Mouse (Mus musculus) hindbrain, embryonic 15.5 days (tissue): ENCODE measurements around the gene St8sia1. TPM values are rescaled to one million over a fixed set of nuclear protein-coding genes. Genes with fewer than 3 reads are reported as not detected.
"Not testable (repeated sequence)": the region's sequence is repeated elsewhere in the genome, so short reads cannot be mapped to it uniquely, and the experiment has no call there.

Experiments
- ATAC-seq: fragments of 200-750 bp; cut with Nextera tagmentation; 2 replicates; pipeline ENCODE4 v1.8.0; 2017; ENCODE audit warnings: low read depth, moderate number of reproducible peaks, moderate TSS enrichment; ENCODE audit not compliant: low FRiP score
- H3K27ac ChIP-seq: fragments of 300-500 bp; sonication (generic); replicated peaks from 2 replicates; pipeline ENCODE4 v1.5.1; 2015; ENCODE audit warnings: mild to moderate bottlenecking, inconsistent platforms
- H3K27me3 ChIP-seq: fragments of 300-500 bp; sonication (generic); 2 replicates; pipeline ENCODE4 v1.6.1; 2015; ENCODE audit warnings: control low read depth, inconsistent platforms
- H3K36me3 ChIP-seq: fragments of 300-500 bp; sonication (generic); 2 replicates; pipeline ENCODE4 v1.6.1; 2015; ENCODE audit warnings: control low read depth, inconsistent platforms
- H3K4me1 ChIP-seq: fragments of 300-500 bp; sonication (generic); replicated peaks from 2 replicates; pipeline ENCODE4 v1.6.1; 2015; ENCODE audit warnings: control low read depth, inconsistent platforms
- H3K4me2 ChIP-seq: fragments of 300-500 bp; sonication (generic); 2 replicates; pipeline ENCODE4 v1.6.1; 2015; ENCODE audit warnings: moderate library complexity, mild to moderate bottlenecking, inconsistent platforms
- H3K4me3 ChIP-seq: fragments of 300-500 bp; sonication (generic); 2 replicates; pipeline ENCODE4 v1.5.1; 2015; ENCODE audit warnings: mild to moderate bottlenecking, inconsistent platforms
- H3K9ac ChIP-seq: fragments of 300-500 bp; sonication (generic); 2 replicates; pipeline ENCODE4 v1.6.1; 2015; ENCODE audit warnings: inconsistent platforms
- H3K9me3 ChIP-seq: fragments of 300-500 bp; sonication (generic); 2 replicates; pipeline ENCODE4 v1.6.1; 2016; ENCODE audit warnings: control low read depth, inconsistent platforms
- WGBS: fragments of 180-500 bp; shearing (Covaris S2); methylation state at CpG from one replicate; pipeline ENCODE4 v1.1.7; 2015; 5-methylcytosine and 5-hydroxymethylcytosine counted together
- polyA plus RNA-seq: library from polyadenylated mRNA; unstranded; fragments of >200 nt; fragmentation: Nextera tagmentation; extraction: Ambion mirVana; gene quantifications from 2 replicates; pipeline ENCODE4 v1.2.1, GENCODE M21; 2015

St8sia1 gene
- polyA plus RNA-seq = 7.0 and 7.8 TPM in 2 replicates

DNA sequence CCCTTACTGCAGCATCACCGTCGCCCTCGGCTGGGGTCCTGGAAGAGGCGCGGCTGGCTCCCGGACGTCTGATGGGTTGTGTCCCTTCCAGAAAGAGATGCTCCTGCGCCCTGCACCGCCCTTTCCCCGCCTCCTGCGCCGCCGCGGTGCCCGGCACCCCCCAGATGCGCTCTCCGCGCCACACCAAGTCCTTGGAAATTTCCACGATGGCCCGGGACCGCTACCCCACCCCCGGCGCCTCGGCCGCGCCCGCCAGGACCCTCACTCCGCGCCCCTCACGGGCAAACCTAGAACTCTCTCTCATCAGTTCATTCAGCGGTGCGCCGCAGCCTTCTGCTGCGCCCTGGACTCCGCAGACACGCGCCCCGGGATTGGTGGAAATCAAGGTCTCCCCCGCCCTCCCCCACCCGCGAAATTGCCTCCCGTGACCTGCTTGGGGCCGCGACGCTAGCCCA is at the start of gene St8sia1:
TSS of gene St8sia1 (minus strand) at position 377 of the 455 bp plus-strand sequence.
- H3K27me3 ChIP-seq = no peaks in the 10 kb centered on the region
- no peaks in the 10 kb centered on the region for H3K9me3 ChIP-seq
- peak within 1 kb of the TSS; percentile 88 for H3K4me3 ChIP-seq
- H3K27ac ChIP-seq = peak within 1 kb of the TSS; percentile 98
- peak; percentile 73 for ATAC-seq
- H3K4me2 ChIP-seq = peak within 1 kb of the TSS; percentile 73
- H3K36me3 ChIP-seq = no peaks in the 10 kb centered on the region
- H3K9ac ChIP-seq = peak within 1 kb of the TSS; percentile 94
- WGBS = under 1% methylated on average over 44 of the region's 45 CpGs
- H3K4me1 ChIP-seq = peaks cover 41% of the 10 kb centered on the region

DNA sequence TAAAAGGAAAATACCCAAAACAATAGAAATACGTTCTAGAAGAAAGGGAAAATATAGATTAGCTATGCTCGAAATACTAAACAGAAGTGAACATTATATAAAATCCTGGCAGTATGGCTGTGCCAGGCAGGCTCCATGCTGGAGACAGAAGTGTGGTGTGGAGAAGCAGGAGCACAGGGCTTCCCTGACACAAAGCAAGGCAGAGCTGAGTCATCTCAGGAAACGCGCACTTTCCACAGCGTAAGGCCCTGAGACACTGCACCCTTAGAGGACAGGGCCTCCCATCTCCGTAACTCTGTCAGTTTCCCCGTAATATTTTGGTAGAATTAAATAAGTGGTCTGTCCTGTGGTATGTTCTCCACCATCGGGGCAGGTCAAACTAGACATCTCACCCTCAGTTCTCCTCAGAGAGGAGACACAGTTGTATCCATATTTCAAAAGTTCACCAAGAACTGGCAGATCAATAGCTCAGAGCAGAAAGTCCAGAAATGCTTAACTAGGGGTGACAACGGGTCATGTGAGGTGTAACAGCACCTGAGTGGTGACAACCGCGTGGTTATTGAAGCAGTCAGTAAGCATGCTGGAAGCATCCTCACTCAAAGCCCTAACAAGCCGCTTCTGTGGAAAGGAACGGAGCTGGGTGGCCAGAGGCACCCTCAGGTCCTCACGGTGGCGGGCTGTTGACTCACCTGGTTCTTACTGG is 48.4 kb upstream of the St8sia1 start:
- no peak for ATAC-seq
- Histone ChIP-seq H3K27ac (no peak overlapping the region), H3K36me3 (peaks cover 50% of the 10 kb centered on the region), H3K4me2 (no peak overlapping the region), H3K9ac (no peak overlapping the region), H3K4me3 (no peak overlapping the region), H3K27me3 (no peaks in the 10 kb centered on the region), H3K9me3 (no peaks in the 10 kb centered on the region), H3K4me1 (no peaks in the 10 kb centered on the region)
- WGBS = 96% methylated on average over 15 of the region's 15 CpGs

DNA sequence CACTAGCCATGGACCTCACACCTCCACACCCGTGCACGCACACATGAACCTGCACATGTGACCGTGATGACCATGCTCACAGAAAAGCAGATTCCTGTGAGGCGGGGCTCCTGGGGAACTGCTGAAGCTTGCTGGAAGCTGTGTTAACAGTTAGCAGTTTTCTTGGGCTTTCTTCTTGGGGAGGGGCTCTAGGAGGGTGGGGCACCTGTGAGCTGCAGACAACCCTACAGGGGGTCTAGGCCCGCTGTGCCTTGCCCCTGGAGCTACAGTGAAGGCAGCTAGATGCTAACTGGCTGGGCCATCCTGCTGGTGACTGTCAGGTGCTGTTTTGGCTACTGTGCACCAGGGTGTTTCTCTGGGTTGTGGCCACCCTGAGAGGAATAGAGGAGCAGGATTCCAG is 44.6 kb upstream of the St8sia1 start:
- Histone ChIP-seq H3K9ac (no peak overlapping the region), H3K4me3 (no peak overlapping the region), H3K4me1 (no peaks in the 10 kb centered on the region), H3K36me3 (peaks cover 41% of the 10 kb centered on the region), H3K9me3 (no peaks in the 10 kb centered on the region), H3K4me2 (no peak overlapping the region), H3K27ac (no peak overlapping the region), H3K27me3 (no peaks in the 10 kb centered on the region)
- WGBS = 86% methylated on average over 5 of the region's 5 CpGs
- ATAC-seq = no peak

DNA sequence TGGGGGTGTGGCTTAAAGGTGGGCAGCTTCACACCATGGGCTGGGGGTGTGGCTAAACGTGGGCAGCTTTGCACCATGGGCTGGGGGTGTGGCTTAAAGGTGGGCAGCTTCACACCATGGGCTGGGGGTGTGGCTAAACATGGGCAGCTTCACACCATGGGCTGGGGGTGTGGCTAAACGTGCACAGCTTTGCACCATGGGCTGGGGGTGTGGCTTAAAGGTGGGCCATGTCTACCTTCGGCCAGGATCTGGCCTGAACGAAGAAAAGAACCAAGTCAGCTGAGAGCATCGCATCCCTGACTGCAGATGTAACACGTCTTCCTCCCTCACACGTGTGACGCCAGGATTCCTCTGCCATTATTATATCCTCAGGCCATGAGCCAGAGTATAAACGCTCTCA is 41.0 kb upstream of the St8sia1 start:
- H3K27me3 ChIP-seq, H3K4me3 ChIP-seq, ATAC-seq, H3K4me1 ChIP-seq, H3K9me3 ChIP-seq, H3K4me2 ChIP-seq, H3K9ac ChIP-seq, H3K27ac ChIP-seq: not testable (repeated sequence)
- 89% methylated on average over 9 of the region's 9 CpGs for WGBS
- H3K36me3 ChIP-seq = peaks cover 12% of the 10 kb centered on the region; the same call in 1 of the 2 replicates

DNA sequence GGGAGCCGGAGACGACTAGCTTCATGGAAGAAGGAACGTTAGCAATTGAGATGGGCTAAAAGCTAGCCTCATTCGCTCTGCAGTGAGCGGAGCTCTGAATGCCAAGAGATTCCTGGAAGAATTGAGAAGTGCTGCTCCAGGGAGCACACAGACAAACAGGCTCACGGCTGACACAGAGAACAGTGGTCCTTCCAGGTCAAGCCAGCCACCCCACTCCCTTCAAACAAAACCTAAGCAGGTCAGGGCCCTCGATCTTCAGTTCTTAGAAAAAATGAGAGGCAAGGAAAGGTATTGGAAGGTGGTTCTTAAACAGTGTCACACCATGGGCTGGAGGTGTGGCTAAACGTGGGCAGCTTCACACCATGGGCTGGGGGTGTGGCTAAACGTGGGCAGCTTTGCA is 40.5 kb upstream of the St8sia1 start:
- Histone ChIP-seq H3K36me3 (0 out of 2 replicates have a peak, but pooled peaks cover 10% of the 10 kb centered on the region), H3K4me1 (no peaks in the 10 kb centered on the region), H3K9ac (no peak overlapping the region), H3K4me2 (no peak overlapping the region), H3K27me3 (no peaks in the 10 kb centered on the region), H3K4me3 (no peak overlapping the region), H3K27ac (no peak overlapping the region), H3K9me3 (no peaks in the 10 kb centered on the region)
- ATAC-seq = no peak
- WGBS = 75% methylated on average over 9 of the region's 9 CpGs

DNA sequence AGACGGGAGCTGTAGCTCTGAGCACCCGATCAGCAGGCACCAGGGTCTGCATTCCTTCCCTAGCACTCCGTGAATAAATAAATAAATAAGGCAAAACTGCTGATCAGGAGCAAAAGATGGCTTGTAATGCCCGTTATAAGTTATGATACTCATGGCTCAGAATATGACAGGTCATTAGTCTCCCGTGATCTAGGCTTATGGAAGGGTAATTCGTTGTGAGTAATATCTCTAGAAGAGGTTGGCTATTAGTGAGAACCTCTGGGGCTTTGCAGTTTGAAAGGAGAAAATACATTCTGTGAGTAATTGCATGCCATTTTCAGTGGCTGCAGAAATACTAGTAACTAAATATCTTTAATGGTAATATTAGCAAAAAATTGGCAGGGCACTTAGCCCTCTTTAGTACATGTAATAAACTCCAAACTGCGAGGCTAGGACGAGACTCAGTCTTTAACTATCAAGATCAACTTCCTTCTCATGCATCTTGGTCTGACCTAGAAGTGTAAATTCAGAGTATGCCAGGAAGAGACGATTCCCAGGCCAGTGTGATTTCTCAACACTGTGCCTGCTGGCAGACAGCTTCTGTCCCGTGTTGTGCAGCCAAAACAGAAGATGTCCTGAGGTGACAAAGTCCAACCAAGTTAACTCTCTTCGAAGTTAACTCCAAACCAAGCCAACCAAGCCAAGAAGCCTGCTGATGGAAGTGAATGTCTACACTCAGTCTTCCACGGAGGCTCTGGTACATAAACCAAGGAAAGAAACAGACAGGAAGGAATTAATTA is 34.2 kb upstream of the St8sia1 start:
- Histone ChIP-seq H3K27me3 (no peaks in the 10 kb centered on the region), H3K9me3 (no peaks in the 10 kb centered on the region), H3K27ac (no peak overlapping the region), H3K4me3 (no peak overlapping the region), H3K4me1 (peaks cover 14% of the 10 kb centered on the region), H3K4me2 (no peak overlapping the region), H3K9ac (no peak overlapping the region), H3K36me3 (no peaks in the 10 kb centered on the region)
- ATAC-seq = peak; percentile 43; the same call in 1 of the 2 replicates
- WGBS = 63% methylated on average over 12 of the region's 12 CpGs

DNA sequence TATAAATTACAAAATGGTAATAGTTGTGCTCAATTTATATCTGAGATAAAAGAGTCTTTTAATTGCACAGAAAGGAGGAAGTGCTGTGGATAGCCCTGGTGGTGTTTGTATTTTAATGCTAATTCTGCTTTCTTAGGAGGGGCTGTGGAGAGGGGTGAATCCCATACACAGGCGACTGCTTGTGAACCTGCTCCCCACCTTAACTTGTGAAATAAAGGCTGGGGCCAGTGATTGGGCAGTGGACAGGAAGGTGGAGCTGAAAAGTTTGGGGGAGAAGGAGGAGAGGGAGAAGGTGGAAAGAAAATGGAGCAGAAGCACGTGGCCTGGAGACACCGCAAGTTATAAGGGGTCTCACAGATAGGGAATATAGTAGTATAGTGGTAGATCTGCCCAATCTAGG is 32.6 kb upstream of the St8sia1 start:
- no peak overlapping the region for H3K4me2 ChIP-seq
- H3K9ac ChIP-seq = no peak overlapping the region
- ATAC-seq = no peak
- no peak overlapping the region for H3K27ac ChIP-seq
- no peaks in the 10 kb centered on the region for H3K36me3 ChIP-seq
- no peak overlapping the region for H3K4me3 ChIP-seq
- peaks cover 21% of the 10 kb centered on the region for H3K4me1 ChIP-seq
- WGBS = 68% methylated on average over 3 of the region's 3 CpGs
- H3K27me3 ChIP-seq = no peaks in the 10 kb centered on the region
- no peaks in the 10 kb centered on the region for H3K9me3 ChIP-seq

DNA sequence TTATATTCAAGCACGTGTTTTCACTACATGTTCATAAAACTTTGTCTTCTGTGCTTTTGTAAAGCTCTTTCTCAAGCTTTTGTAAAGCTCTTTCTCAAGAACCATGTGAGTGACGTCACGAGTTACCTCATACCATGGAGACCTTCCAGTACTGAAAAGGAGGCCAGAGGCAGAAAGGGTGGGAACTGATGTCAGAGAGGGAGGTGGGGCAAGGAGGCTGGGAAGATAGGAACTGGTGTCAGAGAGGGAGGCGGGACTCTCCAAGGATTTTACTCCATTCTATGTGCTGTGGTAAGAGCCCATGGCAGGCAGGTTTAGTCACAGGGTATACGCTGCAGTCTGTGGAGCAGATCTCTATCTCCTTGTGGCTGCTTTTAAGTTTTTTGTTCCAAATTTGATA is 31.3 kb upstream of the St8sia1 start:
- Histone ChIP-seq H3K4me1 (peaks cover 27% of the 10 kb centered on the region), H3K9ac (no peak overlapping the region), H3K36me3 (no peaks in the 10 kb centered on the region), H3K9me3 (no peaks in the 10 kb centered on the region), H3K4me2 (no peak overlapping the region), H3K27ac (no peak overlapping the region), H3K4me3 (no peak overlapping the region), H3K27me3 (no peaks in the 10 kb centered on the region)
- no peak for ATAC-seq
- WGBS = 75% methylated on average over 5 of the region's 5 CpGs

DNA sequence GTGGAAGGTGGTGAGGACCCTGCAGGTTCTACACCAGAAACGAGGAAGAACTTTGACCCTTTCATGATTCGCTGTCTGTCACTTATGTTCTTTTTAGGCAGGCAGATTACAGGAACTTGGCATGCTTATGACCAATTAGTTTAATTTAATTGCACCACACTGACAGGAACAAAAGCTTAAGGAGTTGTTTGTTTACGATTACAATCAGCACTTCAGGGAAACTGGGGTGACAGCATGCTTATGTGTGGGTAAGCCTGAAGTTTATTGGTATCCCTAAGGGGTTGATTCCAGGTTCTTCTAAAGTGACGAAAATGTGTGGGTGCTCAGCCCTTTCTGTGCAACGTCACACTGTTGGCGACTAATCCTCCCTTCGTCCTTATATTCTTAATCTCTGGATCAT is 30.6 kb upstream of the St8sia1 start:
- Histone ChIP-seq H3K27me3 (no peaks in the 10 kb centered on the region), H3K9me3 (no peaks in the 10 kb centered on the region), H3K9ac (no peak overlapping the region), H3K4me3 (no peak overlapping the region), H3K4me2 (no peak overlapping the region), H3K36me3 (no peaks in the 10 kb centered on the region), H3K4me1 (peaks cover 27% of the 10 kb centered on the region), H3K27ac (no peak overlapping the region)
- ATAC-seq = no peak
- WGBS = 58% methylated on average over 7 of the region's 7 CpGs

DNA sequence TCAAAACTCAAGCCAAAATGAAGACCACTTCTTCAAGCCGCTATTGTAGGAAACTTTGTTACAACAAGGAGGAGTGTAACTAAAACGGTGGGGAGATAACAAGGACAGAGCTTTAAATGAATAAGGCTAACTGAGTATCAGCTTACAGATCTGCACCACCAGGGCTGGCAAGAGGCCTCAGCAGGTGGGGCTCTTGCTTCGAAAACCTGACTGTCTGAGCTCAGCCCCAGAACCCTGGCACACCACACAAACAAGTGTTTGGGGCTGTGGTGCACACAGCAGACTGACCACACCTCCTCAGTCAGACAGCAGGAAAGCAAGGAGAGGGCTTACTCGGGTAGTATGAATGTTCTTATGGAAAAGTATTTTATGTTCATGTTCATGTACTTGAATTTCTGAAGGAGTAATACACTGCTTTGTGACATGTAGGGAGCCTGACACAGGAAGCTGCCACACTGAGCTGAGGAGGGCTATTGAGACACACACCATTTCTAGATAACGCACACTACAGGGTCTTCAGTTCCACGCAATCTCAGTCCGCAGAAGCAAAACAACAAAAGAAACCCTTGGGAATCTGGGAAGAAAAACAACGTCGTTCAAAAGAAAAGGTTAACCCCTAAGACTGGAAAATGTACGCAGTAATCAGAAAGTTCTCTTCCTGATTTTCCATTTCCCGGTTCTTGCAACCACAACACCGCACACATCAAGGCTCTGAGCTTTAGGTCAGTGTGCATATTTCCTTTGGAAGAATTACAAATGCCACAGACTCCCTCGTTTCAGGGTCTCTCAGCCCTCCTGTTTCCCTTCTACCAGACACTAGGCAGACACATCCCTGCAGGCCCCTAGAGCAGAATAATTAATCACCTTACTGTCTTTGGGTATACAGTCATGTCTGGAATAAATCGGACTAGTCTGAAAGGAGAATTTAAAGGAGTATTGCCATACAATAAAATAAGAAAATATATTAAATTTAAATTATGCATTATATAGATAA is 29.8 kb upstream of the St8sia1 start:
- peaks cover 27% of the 10 kb centered on the region for H3K4me1 ChIP-seq
- H3K4me2 ChIP-seq = no peak overlapping the region; the same call in 1 of the 2 replicates
- no peak overlapping the region for H3K4me3 ChIP-seq
- no peaks in the 10 kb centered on the region for H3K9me3 ChIP-seq
- 21% methylated on average over 14 of the region's 14 CpGs for WGBS
- no peak overlapping the region for H3K27ac ChIP-seq
- no peaks in the 10 kb centered on the region for H3K27me3 ChIP-seq
- 0 out of 2 replicates have a peak, but pooled peaks have one; percentile 33 for ATAC-seq
- no peaks in the 10 kb centered on the region for H3K36me3 ChIP-seq
- H3K9ac ChIP-seq = no peak overlapping the region

DNA sequence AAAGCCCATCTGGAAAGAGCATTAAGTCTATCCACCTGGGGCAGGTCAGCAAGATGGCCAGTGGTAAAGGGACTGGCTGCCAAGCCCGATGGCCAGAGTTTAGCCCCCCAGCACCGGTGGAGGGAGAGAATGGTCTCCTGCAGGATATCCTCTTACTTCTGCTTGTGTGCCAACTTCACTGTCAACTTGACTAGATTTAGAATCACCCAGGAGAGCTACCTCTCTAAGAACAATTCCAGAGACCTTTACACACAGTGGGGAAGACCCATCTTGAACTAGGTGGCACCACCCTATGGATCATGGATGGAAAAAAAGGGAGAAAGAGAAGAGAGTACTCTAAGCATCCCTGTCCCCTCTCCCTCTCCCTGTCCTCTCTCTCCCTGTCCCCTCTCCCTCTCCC is 28.7 kb upstream of the St8sia1 start:
- H3K9ac ChIP-seq = no peak overlapping the region
- ATAC-seq = no peak
- H3K4me1 ChIP-seq = peaks cover 27% of the 10 kb centered on the region
- no peak overlapping the region for H3K4me3 ChIP-seq
- no peak overlapping the region for H3K4me2 ChIP-seq
- H3K36me3 ChIP-seq = no peaks in the 10 kb centered on the region
- H3K27me3 ChIP-seq = no peaks in the 10 kb centered on the region
- H3K27ac ChIP-seq = no peak overlapping the region
- no peaks in the 10 kb centered on the region for H3K9me3 ChIP-seq
- 66% methylated on average over 2 of the region's 2 CpGs for WGBS
